Mouse (Mus musculus): ENCODE results near the gene Caap1. TPM values are rescaled to one million over a fixed set of nuclear protein-coding genes. Genes with fewer than 3 reads are reported as not detected.

Caap1 gene
- 4.8 and 5.5 TPM in 2 replicates for polyA plus RNA-seq (2012; rRNA removed)

GRCm38 (mm10) chr4:94556265-94557054 lies at the start of gene Caap1, which contains the start of gene Gm10306:
Caap1 (minus strand) TSS chr4:94556796.
Gm10306 (plus strand) TSS chr4:94556546.

GRCm38 (mm10) chr4:94603031-94603629 lies 46.5 kb upstream of the Caap1 start, which contains the start of gene Plaa:
Plaa (minus strand) TSS chr4:94603244.

Other genes with a start within 250 kb of the Caap1 start
- gene Gm10306, start 250 bp downstream of the Caap1 start, polyA plus RNA-seq (2012; rRNA removed): not detected in 2 replicates
- 15.2 and 15.6 TPM in 2 replicates for gene Plaa, start 46.4 kb upstream of the Caap1 start, polyA plus RNA-seq (2012; rRNA removed)
- 1.3 and 1.5 TPM in 2 replicates for gene Ift74, start 57.7 kb upstream of the Caap1 start, polyA plus RNA-seq (2012; rRNA removed)
- 0.02 TPM in 1 of 2 replicates, not detected in the other for gene Lrrc19, start 93.3 kb upstream of the Caap1 start, polyA plus RNA-seq (2012; rRNA removed)
- 3.9 and 4.2 TPM in 2 replicates for gene Tek, start 182.5 kb upstream of the Caap1 start, polyA plus RNA-seq (2012; rRNA removed)

Measured in liver, embryonic 18 days (tissue).